Mouse (Mus musculus): ENCODE measurements at regions not wholly inside any gene's neighbourhood (a gene's known extent, or its start where the extent isn't known, plus 50 kb on each side); places are given as distances from the start of the nearest gene placed in this dataset.

DNA sequence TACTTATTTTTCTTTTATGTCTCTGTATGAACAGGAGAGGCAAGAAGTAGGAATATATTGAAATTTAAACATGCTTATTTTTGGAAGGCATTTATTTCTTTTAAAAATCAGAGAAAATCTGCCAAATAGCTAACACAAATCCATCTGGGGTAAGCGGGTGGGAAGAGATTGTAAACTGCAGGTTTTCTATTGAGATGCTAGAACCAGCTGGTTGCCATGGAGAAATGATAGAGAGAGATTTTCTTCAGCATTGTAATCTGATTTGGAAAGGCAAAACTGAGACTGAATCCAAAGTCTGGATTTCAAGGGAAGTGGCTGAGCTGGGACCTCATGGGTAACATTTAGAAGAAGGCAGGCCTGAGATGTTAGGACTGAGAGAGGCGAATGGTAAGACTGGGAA, 226.6 kb upstream of the Sptlc3 start:
- Histone ChIP-seq H3K9ac (ENCODE audit: low read depth, low read length, severe bottlenecking) (no peak overlapping the region), H3K9me3 (ENCODE audit: control insufficient read depth, low read length) (no peaks in the 10 kb centered on the region), H3K4me1 (ENCODE audit: control insufficient read depth, insufficient read depth, low read length) (no peaks in the 10 kb centered on the region), H3K27ac (replicated peaks; ENCODE audit: low read depth, low read length) (no peak overlapping the region), H3K27me3 (ENCODE audit: control insufficient read depth, insufficient read depth, low read length) (no peaks in the 10 kb centered on the region), H3K36me3 (ENCODE audit: control insufficient read depth, insufficient read depth, low read length) (no peaks in the 10 kb centered on the region), H3K4me2 (replicated peaks; ENCODE audit: low read depth, low read length, severe bottlenecking) (no peak overlapping the region), H3K4me3 (replicated peaks; ENCODE audit: low read length) (no peak overlapping the region)
- no peak for TF ChIP-seq POLR2A (IDR thresholded peaks at IDR 0.05; ENCODE audit: borderline replicate concordance, extremely low read depth, insufficient read depth, insufficient read length)
- no peak for DNase-seq (ENCODE audit: low spot score)
- no peak for ATAC-seq (ENCODE audit: low FRiP score, low read depth)
- 90% methylated on average over 2 of the region's 2 CpGs for WGBS

DNA sequence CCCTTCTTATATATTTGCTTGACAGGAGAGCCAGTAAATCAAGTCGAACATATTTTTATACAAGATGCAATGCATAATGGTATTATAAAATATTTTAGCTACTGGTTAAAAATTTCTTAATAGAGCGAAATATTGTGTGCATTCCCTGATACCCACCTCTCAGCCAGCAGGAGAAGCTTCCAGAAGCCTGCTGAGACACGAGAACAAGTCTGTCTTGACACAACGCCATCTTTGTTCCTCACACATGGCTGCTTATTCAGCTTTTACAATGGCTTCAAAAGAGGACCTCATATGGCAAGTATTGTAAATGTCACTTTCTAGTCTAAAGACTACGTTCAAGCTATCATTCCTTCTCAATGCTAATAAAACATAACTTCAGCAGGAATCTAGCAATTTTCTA, 217.1 kb upstream of the Sptlc3 start:
- Histone ChIP-seq H3K27me3 (ENCODE audit: control insufficient read depth, insufficient read depth, low read length) (no peaks in the 10 kb centered on the region), H3K4me2 (replicated peaks; ENCODE audit: low read depth, low read length, severe bottlenecking) (no peak overlapping the region), H3K4me1 (ENCODE audit: control insufficient read depth, insufficient read depth, low read length) (no peaks in the 10 kb centered on the region), H3K36me3 (ENCODE audit: control insufficient read depth, insufficient read depth, low read length) (no peaks in the 10 kb centered on the region), H3K9ac (ENCODE audit: low read depth, low read length, severe bottlenecking) (no peak overlapping the region), H3K27ac (replicated peaks; ENCODE audit: low read depth, low read length) (no peak overlapping the region), H3K4me3 (replicated peaks; ENCODE audit: low read length) (no peak overlapping the region), H3K9me3 (ENCODE audit: control insufficient read depth, low read length) (no peaks in the 10 kb centered on the region)
- no peak for DNase-seq (ENCODE audit: low spot score)
- WGBS, result 66% methylated on average over 5 of the region's 5 CpGs
- ATAC-seq (ENCODE audit: low FRiP score, low read depth), result no peak
- TF ChIP-seq POLR2A (IDR thresholded peaks at IDR 0.05; ENCODE audit: borderline replicate concordance, extremely low read depth, insufficient read depth, insufficient read length), result no peak

GRCm38 (mm10) chr2:139277571-139277970, 216.1 kb upstream of the Sptlc3 start:
- H3K4me1 ChIP-seq (ENCODE audit: control insufficient read depth, insufficient read depth, low read length), result no peaks in the 10 kb centered on the region
- no peaks in the 10 kb centered on the region for H3K9me3 ChIP-seq (ENCODE audit: control insufficient read depth, low read length)
- no peak overlapping the region for H3K27ac ChIP-seq (replicated peaks; ENCODE audit: low read depth, low read length)
- DNase-seq (ENCODE audit: low spot score) (no peak), ATAC-seq (ENCODE audit: low FRiP score, low read depth) (no peak)
- H3K27me3 ChIP-seq (ENCODE audit: control insufficient read depth, insufficient read depth, low read length), result no peaks in the 10 kb centered on the region
- no peak overlapping the region for H3K4me3 ChIP-seq (replicated peaks; ENCODE audit: low read length)
- no peak overlapping the region for H3K4me2 ChIP-seq (replicated peaks; ENCODE audit: low read depth, low read length, severe bottlenecking)
- 93% methylated on average over 8 of the region's 8 CpGs for whole genome bisulfite sequencing
- no peaks in the 10 kb centered on the region for H3K36me3 ChIP-seq (ENCODE audit: control insufficient read depth, insufficient read depth, low read length)
- H3K9ac ChIP-seq (ENCODE audit: low read depth, low read length, severe bottlenecking), result no peak overlapping the region
- TF ChIP-seq POLR2A (IDR thresholded peaks at IDR 0.05; ENCODE audit: borderline replicate concordance, extremely low read depth, insufficient read depth, insufficient read length), result no peak

GRCm38 (mm10) chr2:139281056-139281455, 212.7 kb upstream of the Sptlc3 start:
- Histone ChIP-seq H3K4me2 (replicated peaks; ENCODE audit: low read depth, low read length, severe bottlenecking) (no peak overlapping the region), H3K4me3 (replicated peaks; ENCODE audit: low read length) (no peak overlapping the region), H3K36me3 (ENCODE audit: control insufficient read depth, insufficient read depth, low read length) (no peaks in the 10 kb centered on the region), H3K9me3 (ENCODE audit: control insufficient read depth, low read length) (no peaks in the 10 kb centered on the region), H3K27ac (replicated peaks; ENCODE audit: low read depth, low read length) (no peak overlapping the region), H3K27me3 (ENCODE audit: control insufficient read depth, insufficient read depth, low read length) (no peaks in the 10 kb centered on the region), H3K9ac (ENCODE audit: low read depth, low read length, severe bottlenecking) (no peak overlapping the region), H3K4me1 (ENCODE audit: control insufficient read depth, insufficient read depth, low read length) (no peaks in the 10 kb centered on the region)
- WGBS, result 50% methylated on average over 3 of the region's 3 CpGs
- DNase-seq (ENCODE audit: low spot score) (no peak), ATAC-seq (ENCODE audit: low FRiP score, low read depth) (no peak)
- TF ChIP-seq POLR2A (IDR thresholded peaks at IDR 0.05; ENCODE audit: borderline replicate concordance, extremely low read depth, insufficient read depth, insufficient read length), result no peak

- Histone ChIP-seq H3K9me3 (ENCODE audit: control insufficient read depth, low read length) (no peaks in the 10 kb centered on the region), H3K9ac (ENCODE audit: low read depth, low read length, severe bottlenecking) (no peak overlapping the region), H3K27ac (replicated peaks; ENCODE audit: low read depth, low read length) (no peak overlapping the region), H3K4me3 (replicated peaks; ENCODE audit: low read length) (no peak overlapping the region), H3K36me3 (ENCODE audit: control insufficient read depth, insufficient read depth, low read length) (no peaks in the 10 kb centered on the region), H3K27me3 (ENCODE audit: control insufficient read depth, insufficient read depth, low read length) (no peaks in the 10 kb centered on the region), H3K4me1 (ENCODE audit: control insufficient read depth, insufficient read depth, low read length) (no peaks in the 10 kb centered on the region), H3K4me2 (replicated peaks; ENCODE audit: low read depth, low read length, severe bottlenecking) (no peak overlapping the region)
- ATAC-seq (ENCODE audit: low FRiP score, low read depth) (no peak), DNase-seq (ENCODE audit: low spot score) (no peak)
- no peak for TF ChIP-seq POLR2A (IDR thresholded peaks at IDR 0.05; ENCODE audit: borderline replicate concordance, extremely low read depth, insufficient read depth, insufficient read length)
- WGBS, result 66% methylated on average over 4 of the region's 4 CpGs
These were observed 209.4 kb upstream of the Sptlc3 start for GRCm38 (mm10) chr2:139284315-139284714.

DNA sequence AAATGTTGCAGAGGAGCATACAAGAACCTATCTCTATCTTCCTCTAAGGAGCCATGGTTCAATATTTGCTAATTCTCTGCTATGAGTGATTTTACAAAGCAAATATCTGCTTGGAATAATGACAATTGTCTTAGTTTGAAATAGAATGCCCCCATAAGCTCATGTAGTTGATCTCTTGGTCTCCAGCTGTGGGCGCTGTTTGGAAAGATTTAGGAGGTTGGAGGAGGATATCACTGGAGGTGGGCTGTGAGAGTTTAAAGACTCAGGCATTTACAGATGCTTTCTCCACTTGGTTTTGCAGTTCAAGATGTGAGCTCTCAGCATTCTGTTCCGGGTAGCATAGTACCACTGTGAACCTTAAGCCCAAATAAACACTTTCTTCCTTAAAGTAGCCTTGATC, 207.3 kb upstream of the Sptlc3 start:
- DNase-seq (ENCODE audit: low spot score) (no peak), ATAC-seq (ENCODE audit: low FRiP score, low read depth) (no peak)
- WGBS, result 74% methylated on average over 2 of the region's 2 CpGs
- Histone ChIP-seq H3K9ac (ENCODE audit: low read depth, low read length, severe bottlenecking) (no peak overlapping the region), H3K27me3 (ENCODE audit: control insufficient read depth, insufficient read depth, low read length) (no peaks in the 10 kb centered on the region), H3K27ac (replicated peaks; ENCODE audit: low read depth, low read length) (no peak overlapping the region), H3K4me3 (replicated peaks; ENCODE audit: low read length) (no peak overlapping the region), H3K9me3 (ENCODE audit: control insufficient read depth, low read length) (no peaks in the 10 kb centered on the region), H3K4me2 (replicated peaks; ENCODE audit: low read depth, low read length, severe bottlenecking) (no peak overlapping the region), H3K36me3 (ENCODE audit: control insufficient read depth, insufficient read depth, low read length) (no peaks in the 10 kb centered on the region), H3K4me1 (ENCODE audit: control insufficient read depth, insufficient read depth, low read length) (no peaks in the 10 kb centered on the region)
- TF ChIP-seq POLR2A (IDR thresholded peaks at IDR 0.05; ENCODE audit: borderline replicate concordance, extremely low read depth, insufficient read depth, insufficient read length), result no peak

Measured in limb, embryonic 14.5 days (tissue).